Mouse (Mus musculus) kidney, embryonic 16.5 days (tissue): ENCODE measurements at regions not wholly inside any gene's neighbourhood (a gene's known extent, or its start where the extent isn't known, plus 50 kb on each side); places are given as distances from the start of the nearest gene placed in this dataset.
A peak's percentile ranks its signal among the peaks of the same experiment; 100 is the strongest.

Experiments used
- ATAC-seq: fragments of 200-750 bp; cut with Nextera tagmentation; 2 replicates; pipeline ENCODE4 v1.8.0; 2017; ENCODE audit warnings: moderate TSS enrichment; ENCODE audit not compliant: low FRiP score, low TSS enrichment
- H3K27ac ChIP-seq: fragments of 300-500 bp; sonication (generic); 2 replicates; pipeline ENCODE4 v1.5.1; 2014; ENCODE audit warnings: low read length
- H3K27me3 ChIP-seq: fragments of 300-500 bp; sonication (generic); 2 replicates; pipeline ENCODE4 v1.6.1; 2014; ENCODE audit warnings: low read length, control low read depth, mixed read lengths; ENCODE audit not compliant: insufficient read depth
- H3K36me3 ChIP-seq: fragments of 300-500 bp; sonication (generic); 2 replicates; pipeline ENCODE4 v1.6.1; 2014; ENCODE audit warnings: low read length, control low read depth, mixed read lengths; ENCODE audit not compliant: insufficient read depth
- H3K4me1 ChIP-seq: fragments of 300-500 bp; sonication (generic); 2 replicates; pipeline ENCODE4 v1.6.1; 2014; ENCODE audit warnings: low read length, control low read depth, mixed read lengths; ENCODE audit not compliant: insufficient read depth
- H3K4me2 ChIP-seq: fragments of 300-500 bp; sonication (generic); replicated peaks from 2 replicates; pipeline ENCODE4 v1.6.1; 2014; ENCODE audit warnings: low read depth, low read length
- H3K4me3 ChIP-seq: fragments of 300-500 bp; sonication (generic); 2 replicates; pipeline ENCODE4 v1.5.1; 2014; ENCODE audit warnings: mild to moderate bottlenecking, low read length
- H3K9ac ChIP-seq: fragments of 300-500 bp; sonication (generic); replicated peaks from 2 replicates; pipeline ENCODE4 v1.6.1; 2014; ENCODE audit warnings: low read length
- H3K9me3 ChIP-seq: fragments of 300-500 bp; sonication (generic); 2 replicates; pipeline ENCODE4 v1.6.1; 2016; ENCODE audit warnings: low read length, control low read depth
- WGBS: fragments of 180-500 bp; shearing (Covaris S2); extraction: QIAGEN DNeasy Blood & Tissue Kit; methylation state at CpG from one replicate; pipeline ENCODE4 v1.1.7; 2014; 5-methylcytosine and 5-hydroxymethylcytosine counted together

- peak; percentile 46; the same call in 1 of the 2 replicates for ATAC-seq
- Histone ChIP-seq H3K4me2 (no peak overlapping the region), H3K27ac (no peak overlapping the region), H3K4me1 (peaks cover 22% of the 10 kb centered on the region; the same call in 1 of the 2 replicates), H3K9ac (no peak overlapping the region), H3K4me3 (no peak overlapping the region), H3K9me3 (no peaks in the 10 kb centered on the region), H3K27me3 (peaks cover 11% of the 10 kb centered on the region; the same call in 1 of the 2 replicates), H3K36me3 (no peaks in the 10 kb centered on the region)
- 50% methylated on average over 8 of the region's 8 CpGs for WGBS
These were observed 110.7 kb downstream of the Cdc5l start for GRCm38 (mm10) chr17:45322842-45323241.

GRCm38 (mm10) chr17:45320074-45320473 lies 113.5 kb downstream of the Cdc5l start:
- H3K9ac ChIP-seq = no peak overlapping the region
- 66% methylated on average over 7 of the region's 7 CpGs for WGBS
- H3K27me3 ChIP-seq = 0 out of 2 replicates have a peak, but pooled peaks cover 7% of the 10 kb centered on the region
- H3K9me3 ChIP-seq = no peaks in the 10 kb centered on the region
- H3K4me3 ChIP-seq = no peak overlapping the region
- no peak for ATAC-seq
- H3K36me3 ChIP-seq = no peaks in the 10 kb centered on the region
- no peak overlapping the region for H3K27ac ChIP-seq
- no peak overlapping the region for H3K4me2 ChIP-seq
- H3K4me1 ChIP-seq = peaks cover 22% of the 10 kb centered on the region; the same call in 1 of the 2 replicates

- Histone ChIP-seq H3K4me2 (peak overlapping the region; percentile 44), H3K4me3 (peak overlapping the region; percentile 7; the same call in 1 of the 2 replicates), H3K9ac (no peak overlapping the region), H3K9me3 (no peaks in the 10 kb centered on the region), H3K4me1 (peaks cover 22% of the 10 kb centered on the region; the same call in 1 of the 2 replicates), H3K27ac (no peak overlapping the region), H3K36me3 (no peaks in the 10 kb centered on the region), H3K27me3 (0 out of 2 replicates have a peak, but pooled peaks cover 3% of the 10 kb centered on the region)
- WGBS = 22% methylated on average over 25 of the region's 25 CpGs
- peak; percentile 84 for ATAC-seq
These were observed 115.1 kb downstream of the Cdc5l start for GRCm38 (mm10) chr17:45318211-45319076.

- H3K27ac ChIP-seq = no peak overlapping the region
- WGBS = 33% methylated on average over 5 of the region's 5 CpGs
- ATAC-seq = peak; percentile 73
- no peak overlapping the region for H3K9ac ChIP-seq
- H3K27me3 ChIP-seq = no peaks in the 10 kb centered on the region
- H3K4me1 ChIP-seq = 0 out of 2 replicates have a peak, but pooled peaks cover 4% of the 10 kb centered on the region
- peaks cover 7% of the 10 kb centered on the region; the same call in 1 of the 2 replicates for H3K9me3 ChIP-seq
- no peaks in the 10 kb centered on the region for H3K36me3 ChIP-seq
- H3K4me3 ChIP-seq = no peak overlapping the region
- H3K4me2 ChIP-seq = no peak overlapping the region
These were observed 120.8 kb downstream of the Cdc5l start for GRCm38 (mm10) chr17:45312510-45313266.

GRCm38 (mm10) chr17:45306506-45306905 lies 127.0 kb downstream of the Cdc5l start:
- no peaks in the 10 kb centered on the region for H3K27me3 ChIP-seq
- ATAC-seq = no peak
- H3K4me1 ChIP-seq = no peaks in the 10 kb centered on the region
- no peak overlapping the region for H3K4me3 ChIP-seq
- H3K4me2 ChIP-seq = no peak overlapping the region
- WGBS = 48% methylated on average over 7 of the region's 7 CpGs
- H3K9me3 ChIP-seq = peaks cover 7% of the 10 kb centered on the region; the same call in 1 of the 2 replicates
- no peak overlapping the region for H3K27ac ChIP-seq
- no peaks in the 10 kb centered on the region for H3K36me3 ChIP-seq
- no peak overlapping the region for H3K9ac ChIP-seq

GRCm38 (mm10) chr17:45303183-45303582 lies 130.4 kb downstream of the Cdc5l start:
- no peak overlapping the region for H3K4me3 ChIP-seq
- WGBS = 82% methylated on average over 6 of the region's 6 CpGs
- no peak overlapping the region for H3K27ac ChIP-seq
- ATAC-seq = no peak
- H3K27me3 ChIP-seq = no peaks in the 10 kb centered on the region
- H3K4me2 ChIP-seq = no peak overlapping the region
- H3K4me1 ChIP-seq = no peaks in the 10 kb centered on the region; the same call in 1 of the 2 replicates
- no peaks in the 10 kb centered on the region for H3K36me3 ChIP-seq
- H3K9ac ChIP-seq = no peak overlapping the region
- H3K9me3 ChIP-seq = no peaks in the 10 kb centered on the region

GRCm38 (mm10) chr17:45298355-45298754 lies 135.2 kb downstream of the Cdc5l start:
- Histone ChIP-seq H3K9ac (no peak overlapping the region), H3K4me3 (no peak overlapping the region), H3K4me1 (no peaks in the 10 kb centered on the region; the same call in 1 of the 2 replicates), H3K36me3 (no peaks in the 10 kb centered on the region), H3K27me3 (no peaks in the 10 kb centered on the region), H3K9me3 (peaks cover 3% of the 10 kb centered on the region; the same call in 1 of the 2 replicates), H3K4me2 (no peak overlapping the region), H3K27ac (no peak overlapping the region)
- ATAC-seq = 0 out of 2 replicates have a peak, but pooled peaks have one; percentile 23
- 28% methylated on average over 4 of the region's 4 CpGs for WGBS

GRCm38 (mm10) chr17:45297860-45298259 lies 135.7 kb downstream of the Cdc5l start:
- Histone ChIP-seq H3K36me3 (no peaks in the 10 kb centered on the region), H3K27ac (no peak overlapping the region), H3K9ac (no peak overlapping the region), H3K4me2 (no peak overlapping the region), H3K4me1 (no peaks in the 10 kb centered on the region; the same call in 1 of the 2 replicates), H3K4me3 (no peak overlapping the region), H3K9me3 (peaks cover 3% of the 10 kb centered on the region; the same call in 1 of the 2 replicates), H3K27me3 (no peaks in the 10 kb centered on the region)
- no peak for ATAC-seq
- WGBS = 69% methylated on average over 3 of the region's 3 CpGs

GRCm38 (mm10) chr17:45296363-45296762 lies 137.2 kb downstream of the Cdc5l start:
- 88% methylated on average over 1 of the region's 1 CpGs for WGBS
- H3K4me2 ChIP-seq = no peak overlapping the region

More at GRCm38 (mm10) chr17:45296363-45296762, 137.2 kb downstream of the Cdc5l start:
- Histone ChIP-seq H3K4me1 (no peaks in the 10 kb centered on the region; the same call in 1 of the 2 replicates), H3K9me3 (peaks cover 3% of the 10 kb centered on the region; the same call in 1 of the 2 replicates), H3K36me3 (no peaks in the 10 kb centered on the region), H3K4me3 (no peak overlapping the region), H3K27ac (no peak overlapping the region), H3K9ac (no peak overlapping the region), H3K27me3 (no peaks in the 10 kb centered on the region)
- no peak for ATAC-seq
